Mouse (Mus musculus): ENCODE data around the gene Hnrnpa0. TPM values are rescaled to one million over a fixed set of nuclear protein-coding genes. Genes with fewer than 3 reads are reported as not detected.

Hnrnpa0 gene
- polyA plus RNA-seq, 1 experiment from 2014 or later: 47.4 TPM

GRCm38 (mm10) chr13:58126126-58126525 is 2.2 kb downstream of the Hnrnpa0 start:
- no peaks in the 10 kb centered on the region for H3K9me3 ChIP-seq
- H3K27me3 ChIP-seq: no peaks in the 10 kb centered on the region
- ATAC-seq (ENCODE audit: insufficient number of reproducible peaks, insufficient read depth, low FRiP score, low TSS enrichment): no peak
- H3K27ac ChIP-seq: no peak overlapping the region
- WGBS: 31% methylated on average over 7 of the region's 7 CpGs
- peak overlapping the region; percentile 45; the same call in 1 of the 2 replicates for H3K9ac ChIP-seq
- peaks cover 12% of the 10 kb centered on the region; the same call in 1 of the 2 replicates for H3K36me3 ChIP-seq
- H3K4me1 ChIP-seq: peaks cover 20% of the 10 kb centered on the region
- peak overlapping the region; percentile 98 for H3K4me3 ChIP-seq
- peak overlapping the region; percentile 67 for H3K4me2 ChIP-seq (replicated peaks)

GRCm38 (mm10) chr13:58124989-58125388 is 3.4 kb downstream of the Hnrnpa0 start:
- Histone ChIP-seq H3K9ac (no peak overlapping the region), H3K4me1 (peaks cover 18% of the 10 kb centered on the region), H3K27me3 (no peaks in the 10 kb centered on the region), H3K9me3 (no peaks in the 10 kb centered on the region), H3K4me2 (replicated peaks) (peak overlapping the region; percentile 67; the same call in 1 of the 2 replicates), H3K36me3 (peaks cover 12% of the 10 kb centered on the region; the same call in 1 of the 2 replicates), H3K27ac (no peak overlapping the region), H3K4me3 (no peak overlapping the region)
- no peak for ATAC-seq (ENCODE audit: insufficient number of reproducible peaks, insufficient read depth, low FRiP score, low TSS enrichment)
- 63% methylated on average over 2 of the region's 2 CpGs for WGBS

- Histone ChIP-seq H3K4me1 (peaks cover 12% of the 10 kb centered on the region), H3K4me3 (no peak overlapping the region), H3K4me2 (replicated peaks) (no peak overlapping the region), H3K27me3 (no peaks in the 10 kb centered on the region), H3K9ac (no peak overlapping the region), H3K27ac (no peak overlapping the region), H3K9me3 (no peaks in the 10 kb centered on the region), H3K36me3 (peaks cover 12% of the 10 kb centered on the region; the same call in 1 of the 2 replicates)
- 89% methylated on average over 3 of the region's 3 CpGs for WGBS
- ATAC-seq (ENCODE audit: insufficient number of reproducible peaks, insufficient read depth, low FRiP score, low TSS enrichment): no peak
These were observed 4.1 kb downstream of the Hnrnpa0 start for GRCm38 (mm10) chr13:58124278-58124677.

DNA sequence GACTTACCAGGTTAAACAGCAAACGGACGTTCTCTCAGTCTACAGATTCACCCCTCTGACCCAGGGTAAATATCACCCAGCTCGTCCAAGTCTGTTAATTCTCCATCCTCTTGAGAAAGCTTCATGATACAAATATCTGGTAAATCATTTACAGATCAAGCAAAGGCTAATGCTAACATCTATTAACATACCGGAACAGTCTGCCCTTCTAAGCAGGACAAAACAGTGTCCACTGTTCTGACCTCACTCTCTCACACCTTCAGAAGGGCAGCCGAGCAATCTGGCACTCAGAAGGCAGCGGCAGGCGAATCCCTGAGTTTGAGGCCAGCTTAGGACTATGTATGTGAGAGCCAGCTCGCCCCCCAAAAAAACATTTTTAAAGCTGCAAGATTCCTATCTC is 5.0 kb downstream of the Hnrnpa0 start:
- Histone ChIP-seq H3K4me3 (no peak overlapping the region), H3K9ac (no peak overlapping the region), H3K4me1 (peaks cover 12% of the 10 kb centered on the region), H3K4me2 (replicated peaks) (no peak overlapping the region), H3K27ac (no peak overlapping the region), H3K36me3 (peaks cover 12% of the 10 kb centered on the region; the same call in 1 of the 2 replicates), H3K27me3 (no peaks in the 10 kb centered on the region), H3K9me3 (no peaks in the 10 kb centered on the region)
- 73% methylated on average over 8 of the region's 8 CpGs for WGBS
- ATAC-seq (ENCODE audit: insufficient number of reproducible peaks, insufficient read depth, low FRiP score, low TSS enrichment): no peak

- Histone ChIP-seq H3K4me1 (peaks cover 12% of the 10 kb centered on the region), H3K4me3 (no peak overlapping the region), H3K9ac (no peak overlapping the region), H3K9me3 (no peaks in the 10 kb centered on the region), H3K4me2 (replicated peaks) (no peak overlapping the region), H3K36me3 (peaks cover 12% of the 10 kb centered on the region; the same call in 1 of the 2 replicates), H3K27me3 (no peaks in the 10 kb centered on the region), H3K27ac (no peak overlapping the region)
- 71% methylated on average over 10 of the region's 10 CpGs for WGBS
- no peak for ATAC-seq (ENCODE audit: insufficient number of reproducible peaks, insufficient read depth, low FRiP score, low TSS enrichment)
These were observed 5.5 kb downstream of the Hnrnpa0 start for GRCm38 (mm10) chr13:58122786-58123297.

GRCm38 (mm10) chr13:58117318-58118017 is 10.9 kb downstream of the Hnrnpa0 start:
- Histone ChIP-seq H3K9ac (no peak overlapping the region), H3K36me3 (no peaks in the 10 kb centered on the region), H3K4me1 (peaks cover 3% of the 10 kb centered on the region; the same call in 1 of the 2 replicates), H3K4me2 (replicated peaks) (no peak overlapping the region), H3K4me3 (no peak overlapping the region), H3K9me3 (no peaks in the 10 kb centered on the region), H3K27ac (no peak overlapping the region), H3K27me3 (no peaks in the 10 kb centered on the region)
- WGBS: 66% methylated on average over 8 of the region's 8 CpGs
- no peak for ATAC-seq (ENCODE audit: insufficient number of reproducible peaks, insufficient read depth, low FRiP score, low TSS enrichment)

DNA sequence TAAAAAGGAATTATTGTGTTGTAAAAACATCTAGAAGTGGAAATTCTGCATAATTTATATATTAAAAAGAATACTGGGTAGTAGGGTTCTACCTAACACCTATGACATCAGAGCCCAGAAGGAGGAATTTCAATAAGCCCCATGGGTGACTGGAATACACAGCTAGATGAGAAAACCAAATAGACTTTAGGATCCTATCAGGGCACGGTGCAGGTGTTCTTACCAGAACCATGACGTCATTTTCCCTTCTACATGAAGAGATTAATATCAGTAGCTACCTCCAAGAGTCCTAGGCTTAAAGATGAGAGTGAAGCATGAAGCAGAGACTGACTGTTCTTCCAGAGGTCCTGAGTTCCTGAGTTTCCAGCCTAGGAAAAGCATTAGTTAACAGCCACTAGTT is 11.6 kb downstream of the Hnrnpa0 start:
- no peak overlapping the region for H3K27ac ChIP-seq
- no peaks in the 10 kb centered on the region for H3K36me3 ChIP-seq
- WGBS: 87% methylated on average over 2 of the region's 2 CpGs
- no peaks in the 10 kb centered on the region for H3K27me3 ChIP-seq
- no peak overlapping the region for H3K4me2 ChIP-seq (replicated peaks)
- peaks cover 8% of the 10 kb centered on the region; the same call in 1 of the 2 replicates for H3K4me1 ChIP-seq
- H3K9me3 ChIP-seq: no peaks in the 10 kb centered on the region
- H3K9ac ChIP-seq: no peak overlapping the region
- H3K4me3 ChIP-seq: no peak overlapping the region
- no peak for ATAC-seq (ENCODE audit: insufficient number of reproducible peaks, insufficient read depth, low FRiP score, low TSS enrichment)

DNA sequence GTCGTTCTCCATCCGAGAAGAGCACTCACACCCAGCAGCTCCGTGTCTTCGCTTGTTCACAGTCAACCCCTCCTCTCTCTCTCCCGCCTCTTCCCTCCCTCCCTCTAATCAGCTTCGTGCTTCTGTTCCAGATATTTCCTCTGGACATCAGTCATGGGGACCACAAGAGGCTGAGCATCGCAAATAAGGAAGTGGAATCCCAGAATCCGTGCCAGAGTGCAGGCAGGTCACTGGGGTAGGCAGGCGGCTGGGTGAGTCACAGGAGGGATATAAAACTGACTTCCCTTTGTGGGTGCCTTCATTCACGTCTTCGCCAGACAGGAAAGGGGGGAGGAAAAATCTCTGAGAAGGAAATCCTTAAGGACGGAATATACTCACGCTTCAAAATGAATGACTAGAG is 13.1 kb downstream of the Hnrnpa0 start:
- no peaks in the 10 kb centered on the region for H3K36me3 ChIP-seq
- H3K9me3 ChIP-seq: no peaks in the 10 kb centered on the region
- no peak overlapping the region for H3K4me3 ChIP-seq
- no peak for ATAC-seq (ENCODE audit: insufficient number of reproducible peaks, insufficient read depth, low FRiP score, low TSS enrichment)
- H3K27me3 ChIP-seq: no peaks in the 10 kb centered on the region
- H3K27ac ChIP-seq: no peak overlapping the region
- H3K9ac ChIP-seq: no peak overlapping the region
- peaks cover 8% of the 10 kb centered on the region; the same call in 1 of the 2 replicates for H3K4me1 ChIP-seq
- H3K4me2 ChIP-seq (replicated peaks): no peak overlapping the region
- 65% methylated on average over 13 of the region's 13 CpGs for WGBS

- Histone ChIP-seq H3K27me3 (no peaks in the 10 kb centered on the region), H3K27ac (peak within 1 kb of the TSS; percentile 82), H3K4me1 (peaks cover 8% of the 10 kb centered on the region; the same call in 1 of the 2 replicates), H3K36me3 (no peaks in the 10 kb centered on the region), H3K4me2 (replicated peaks) (peak within 1 kb of the TSS; percentile 74), H3K4me3 (peak within 1 kb of the TSS; percentile 54), H3K9me3 (no peaks in the 10 kb centered on the region), H3K9ac (peak within 1 kb of the TSS; percentile 59)
- WGBS: 1% methylated on average over 35 of the region's 35 CpGs
- peak; percentile 87 for ATAC-seq (ENCODE audit: insufficient number of reproducible peaks, insufficient read depth, low FRiP score, low TSS enrichment)
These were observed 15.1 kb downstream of the Hnrnpa0 start, which contains the start of gene Klhl3 for GRCm38 (mm10) chr13:58113061-58113900. Klhl3 (minus strand) TSS chr13:58113592.

DNA sequence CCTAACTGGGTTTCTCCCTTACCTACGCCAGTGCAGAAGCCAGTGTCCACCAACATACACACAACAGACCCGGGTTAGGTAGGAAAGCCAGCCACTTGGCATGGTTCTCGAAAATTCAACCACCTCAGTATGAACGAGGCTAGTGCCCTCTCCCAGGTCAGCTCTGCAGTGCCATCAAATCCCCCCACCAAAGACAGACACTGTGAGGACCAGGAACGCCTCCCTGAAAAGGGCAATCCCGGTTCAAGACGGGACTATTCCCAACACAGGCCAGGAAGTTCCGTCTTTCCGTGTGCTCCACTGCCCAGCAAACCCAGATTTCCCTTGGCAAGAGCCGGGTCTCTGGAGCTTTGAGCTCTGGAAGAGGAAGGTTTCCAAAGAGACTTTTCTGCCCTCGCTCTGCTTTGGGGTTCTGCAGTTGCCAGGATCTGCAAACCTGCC is 15.7 kb downstream of the Hnrnpa0 start:
- H3K4me1 ChIP-seq: peaks cover 8% of the 10 kb centered on the region; the same call in 1 of the 2 replicates
- H3K27ac ChIP-seq: peak overlapping the region; percentile 82; the same call in 1 of the 2 replicates
- H3K9me3 ChIP-seq: no peaks in the 10 kb centered on the region
- 0 out of 2 replicates have a peak, but pooled peaks have one; percentile 5 for ATAC-seq (ENCODE audit: insufficient number of reproducible peaks, insufficient read depth, low FRiP score, low TSS enrichment)
- peak overlapping the region; percentile 74 for H3K4me2 ChIP-seq (replicated peaks)
- H3K4me3 ChIP-seq: peak overlapping the region; percentile 54
- H3K9ac ChIP-seq: peak overlapping the region; percentile 59
- WGBS: 17% methylated on average over 11 of the region's 11 CpGs
- H3K27me3 ChIP-seq: no peaks in the 10 kb centered on the region
- no peaks in the 10 kb centered on the region for H3K36me3 ChIP-seq

DNA sequence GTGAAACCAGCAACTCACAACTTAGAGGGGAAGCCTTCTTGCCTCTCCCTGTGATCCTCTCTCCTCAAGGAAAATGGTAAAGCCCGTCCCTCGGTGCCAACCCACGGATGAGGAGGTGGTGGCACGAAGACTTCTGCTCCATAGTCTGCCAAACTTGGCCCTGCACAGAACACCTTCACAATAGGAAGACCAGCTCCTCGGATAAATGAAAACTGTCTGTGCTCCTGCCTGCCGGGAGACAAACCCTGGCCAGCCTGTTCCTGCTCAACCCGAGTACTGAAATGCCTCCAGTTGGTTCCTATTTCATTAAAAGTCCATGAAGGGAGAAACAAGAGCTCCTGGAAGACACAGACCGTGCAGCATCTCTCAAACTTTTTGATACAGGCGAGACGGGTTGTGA is 16.2 kb downstream of the Hnrnpa0 start:
- no peak for ATAC-seq (ENCODE audit: insufficient number of reproducible peaks, insufficient read depth, low FRiP score, low TSS enrichment)
- Histone ChIP-seq H3K4me2 (replicated peaks) (peak overlapping the region; percentile 74), H3K27ac (no peak overlapping the region)

More for the DNA sequence above, 16.2 kb downstream of the Hnrnpa0 start:
- Histone ChIP-seq H3K9ac (peak overlapping the region; percentile 59; the same call in 1 of the 2 replicates), H3K4me3 (peak overlapping the region; percentile 54), H3K9me3 (no peaks in the 10 kb centered on the region), H3K27me3 (no peaks in the 10 kb centered on the region), H3K36me3 (no peaks in the 10 kb centered on the region), H3K4me1 (peaks cover 8% of the 10 kb centered on the region; the same call in 1 of the 2 replicates)
- 68% methylated on average over 10 of the region's 10 CpGs for WGBS

Measured in embryonic facial prominence, embryonic 12.5 days (tissue).